Mouse (Mus musculus) MEL (cell line): ENCODE data around the gene Fut2. TPM values are rescaled to one million over a fixed set of nuclear protein-coding genes. Genes with fewer than 3 reads are reported as not detected.

Source experiments
- DNase-seq: peaks from one replicate; pipeline ENCODE4 v3.0.0; 2011; ENCODE audit warnings: low read depth, low spot score
- H3K27ac ChIP-seq: 2 replicates; pipeline ENCODE4 v1.5.1; 2012; ENCODE audit warnings: low read depth, mild to moderate bottlenecking, control low read depth, low read length, moderate library complexity; ENCODE audit not compliant: control insufficient read depth
- H3K27me3 ChIP-seq, 2 experiments: fragments of 150-350 bp in 1 of 2; sonication (generic) in 1 of 2; 2 replicates each; pipeline ENCODE4 v1.6.1; 2012; ENCODE audit warnings: low read length in 2 of 2, mild to moderate bottlenecking in 2 of 2, improper control_type of control experiment in 1 of 2, moderate library complexity in 1 of 2; ENCODE audit not compliant: insufficient read depth in 2 of 2, control insufficient read depth in 1 of 2
- H3K36me3 ChIP-seq, 2 experiments: 2 replicates each; pipeline ENCODE4 v1.6.1; 2012 to 2014; ENCODE audit warnings: low read length in 2 of 2, improper control_type of control experiment in 1 of 2, inconsistent platforms in 1 of 2, mild to moderate bottlenecking in 1 of 2; ENCODE audit not compliant: insufficient read depth in 2 of 2, control insufficient read depth in 1 of 2
- H3K4me1 ChIP-seq, 2 experiments: fragments of 150-350 bp in 1 of 2; sonication (generic) in 1 of 2; 2 replicates each; pipeline ENCODE4 v1.6.1; 2012; ENCODE audit warnings: low read length in 2 of 2, improper control_type of control experiment in 1 of 2, mild to moderate bottlenecking in 1 of 2; ENCODE audit not compliant: insufficient read depth in 2 of 2, control insufficient read depth in 1 of 2
- H3K4me3 ChIP-seq, 2 experiments: fragments of 150-350 bp in 1 of 2; sonication (generic) in 1 of 2; 2 replicates each; pipeline ENCODE4 v1.5.1; 2012; ENCODE audit warnings: low read depth in 2 of 2, low read length in 2 of 2, mild to moderate bottlenecking in 2 of 2, moderate library complexity in 2 of 2, control low read depth in 1 of 2, improper control_type of control experiment in 1 of 2; ENCODE audit not compliant: control insufficient read depth in 1 of 2, insufficient read depth in 1 of 2
- H3K79me2 ChIP-seq: 2 replicates; pipeline ENCODE4 v1.6.1; 2012; ENCODE audit warnings: mild to moderate bottlenecking, low read length, moderate library complexity; ENCODE audit not compliant: control insufficient read depth, poor library complexity, insufficient read depth
- H3K9ac ChIP-seq: 2 replicates; pipeline ENCODE4 v1.6.1; 2012; ENCODE audit warnings: low read depth, mild to moderate bottlenecking, control low read depth, low read length, moderate library complexity; ENCODE audit not compliant: control insufficient read depth, poor library complexity, severe bottlenecking
- H3K9me3 ChIP-seq: fragments of 150-350 bp; sonication (generic); replicated peaks from 2 replicates; pipeline ENCODE4 v1.6.1; 2012; ENCODE audit warnings: mild to moderate bottlenecking, low read length, improper control_type of control experiment, moderate library complexity; ENCODE audit not compliant: insufficient read depth
- BHLHE40 ChIP-seq: IDR thresholded peaks from 2 replicates; pipeline ENCODE4 v1.6.1; 2012; ENCODE audit warnings: low read depth, mild to moderate bottlenecking, inconsistent platforms, low read length, improper control_type of control experiment, borderline replicate concordance
- E2F4 ChIP-seq: IDR thresholded peaks from 2 replicates; pipeline ENCODE4 v1.6.1; 2011; ENCODE audit warnings: low read depth, low read length, improper control_type of control experiment, borderline replicate concordance
- GABPA ChIP-seq: IDR thresholded peaks from 2 replicates; pipeline ENCODE4 v1.6.1; 2012; ENCODE audit warnings: low read depth, mild to moderate bottlenecking, inconsistent platforms, low read length, improper control_type of control experiment, moderate library complexity
- GATA1 ChIP-seq: IDR thresholded peaks from 2 replicates; pipeline ENCODE4 v1.6.1; 2011; ENCODE audit warnings: low read depth, low read length, improper control_type of control experiment
- HCFC1 ChIP-seq: IDR thresholded peaks from 2 replicates; pipeline ENCODE4 v1.6.1; 2012; ENCODE audit warnings: low read depth, mild to moderate bottlenecking, inconsistent platforms, low read length, improper control_type of control experiment, moderate library complexity
- JUND ChIP-seq: IDR thresholded peaks from 2 replicates; pipeline ENCODE4 v1.6.1; 2011; ENCODE audit warnings: low read depth, mild to moderate bottlenecking, improper control_type of control experiment, low read length
- MAFK ChIP-seq: IDR thresholded peaks from 2 replicates; pipeline ENCODE4 v1.6.1; 2011; ENCODE audit warnings: low read depth, mild to moderate bottlenecking, low read length, improper control_type of control experiment, borderline replicate concordance
- MAX ChIP-seq: IDR thresholded peaks from 2 replicates; pipeline ENCODE4 v1.6.1; 2011; ENCODE audit warnings: low read length, improper control_type of control experiment
- MAZ ChIP-seq: IDR thresholded peaks from 2 replicates; pipeline ENCODE4 v1.6.1; 2012; ENCODE audit warnings: low read depth, mild to moderate bottlenecking, inconsistent platforms, low read length, improper control_type of control experiment
- MEF2A ChIP-seq: IDR thresholded peaks from 2 replicates; pipeline ENCODE4 v1.6.1; 2014; ENCODE audit warnings: low read depth, mild to moderate bottlenecking, inconsistent platforms, low read length, improper control_type of control experiment; ENCODE audit not compliant: poor library complexity, insufficient replicate concordance, severe bottlenecking; ENCODE audit errors: extremely low read depth
- MXI1 ChIP-seq: IDR thresholded peaks from 2 replicates; pipeline ENCODE4 v1.6.1; 2011; ENCODE audit warnings: mild to moderate bottlenecking, low read depth, low read length, improper control_type of control experiment
- MYB ChIP-seq: IDR thresholded peaks from 2 replicates; pipeline ENCODE4 v1.6.1; 2011; ENCODE audit warnings: mild to moderate bottlenecking, low read depth, low read length, improper control_type of control experiment
- MYC ChIP-seq: IDR thresholded peaks from 2 replicates; pipeline ENCODE4 v1.6.1; 2011; ENCODE audit warnings: low read depth, mild to moderate bottlenecking, low read length, improper control_type of control experiment, moderate library complexity
- POLR2AphosphoS5 ChIP-seq: IDR thresholded peaks from 2 replicates; pipeline ENCODE4 v1.6.1; 2012; ENCODE audit warnings: low read depth, borderline replicate concordance, mild to moderate bottlenecking, inconsistent platforms, low read length, moderate library complexity, mixed read lengths
- RCOR1 ChIP-seq: IDR thresholded peaks from 2 replicates; pipeline ENCODE4 v1.6.1; 2012; ENCODE audit warnings: low read depth, mild to moderate bottlenecking, inconsistent platforms, low read length, improper control_type of control experiment
- SIN3A ChIP-seq: IDR thresholded peaks from 2 replicates; pipeline ENCODE4 v1.6.1; 2012; ENCODE audit warnings: low read length, improper control_type of control experiment, inconsistent platforms
- SMC3 ChIP-seq: IDR thresholded peaks from 2 replicates; pipeline ENCODE4 v1.6.1; 2011; ENCODE audit warnings: low read depth, low read length, improper control_type of control experiment
- TBP ChIP-seq: IDR thresholded peaks from 2 replicates; pipeline ENCODE4 v1.8.0; 2011; ENCODE audit warnings: low read depth, low read length, improper control_type of control experiment
- TCF12 ChIP-seq: IDR thresholded peaks from 2 replicates; pipeline ENCODE4 v1.6.1; 2014; ENCODE audit warnings: low read depth, mild to moderate bottlenecking, inconsistent platforms, low read length, improper control_type of control experiment, moderate library complexity
- UBTF ChIP-seq: IDR thresholded peaks from 2 replicates; pipeline ENCODE4 v1.6.1; 2012; ENCODE audit warnings: low read depth, mild to moderate bottlenecking, inconsistent platforms, low read length, improper control_type of control experiment, moderate library complexity, borderline replicate concordance; ENCODE audit not compliant: insufficient read depth
- USF1 ChIP-seq: IDR thresholded peaks from 2 replicates; pipeline ENCODE4 v1.6.1; 2014; ENCODE audit warnings: low read depth, mild to moderate bottlenecking, inconsistent platforms, low read length, improper control_type of control experiment, moderate library complexity
- ZC3H11A ChIP-seq: IDR thresholded peaks from 2 replicates; pipeline ENCODE4 v1.6.1; 2012; ENCODE audit warnings: low read depth, mild to moderate bottlenecking, inconsistent platforms, low read length, improper control_type of control experiment
- ZKSCAN1 ChIP-seq: IDR thresholded peaks from 2 replicates; pipeline ENCODE4 v1.6.1; 2012; ENCODE audit warnings: low read depth, mild to moderate bottlenecking, inconsistent platforms, low read length, improper control_type of control experiment, moderate library complexity
- ZNF384 ChIP-seq: IDR thresholded peaks from 2 replicates; pipeline ENCODE4 v1.6.1; 2012; ENCODE audit warnings: low read depth, mild to moderate bottlenecking, inconsistent platforms, low read length, improper control_type of control experiment
- polyA plus RNA-seq, 2 experiments: library from polyadenylated mRNA; stranded (reverse) in 1 of 2; unstranded in 1 of 2; fragments of >175 nt in 1 of 2; fragments of >200 nt in 1 of 2; gene quantifications; 2 replicates each; pipeline versions ENCODE4 v1.2.1 to v1.2.4; 2012; ENCODE audit warnings: low replicate concordance in 2 of 2, low read depth in 1 of 2; ENCODE audit not compliant: insufficient read length in 2 of 2, insufficient read depth in 1 of 2, missing spikeins in 1 of 2
- total RNA-seq: library from RNA; depleted of rRNA; stranded (reverse); fragments of 300-350 nt; gene quantifications from 2 replicates; pipeline ENCODE4 v1.2.3, GENCODE M21; 2012

Gene Fut2
- total and polyA plus RNA-seq, 3 experiments = not detected

DNA sequence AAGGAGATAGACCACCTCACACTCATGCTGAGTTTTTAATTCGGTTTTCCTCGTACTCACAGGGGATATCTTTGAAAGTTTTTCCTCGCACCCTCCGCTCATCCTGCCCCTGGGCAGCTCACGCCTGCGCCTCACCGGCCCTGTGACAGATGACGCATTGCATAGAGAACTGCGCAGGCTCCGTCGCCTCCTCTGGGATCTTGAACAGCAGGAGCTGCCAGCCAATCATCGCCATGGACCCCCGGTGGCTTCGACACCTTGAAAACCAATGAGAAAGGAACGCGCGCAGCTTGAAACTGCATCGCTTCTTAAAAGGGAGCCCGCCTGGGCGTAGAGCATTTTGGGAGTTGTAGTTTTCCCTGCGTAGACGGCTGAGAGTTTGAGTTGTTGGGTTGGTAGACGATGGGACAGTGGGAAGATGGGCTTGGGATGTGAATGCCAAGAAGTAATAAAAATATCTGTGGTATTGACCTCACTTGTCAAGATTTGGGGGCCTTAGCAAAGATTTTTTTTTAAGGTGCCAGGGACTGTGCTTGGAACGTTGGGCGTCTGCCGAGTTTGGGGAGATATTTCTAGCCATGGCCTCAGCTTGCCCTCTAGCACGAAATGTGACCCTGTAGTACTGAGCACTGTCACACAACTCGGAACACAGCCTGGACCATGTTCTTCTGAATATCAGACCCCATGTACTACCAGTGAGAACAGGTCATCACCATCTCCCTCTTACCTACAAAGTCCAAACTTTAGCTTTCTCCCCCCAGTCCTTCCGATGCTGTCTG lies 27.4 kb downstream of the Fut2 start:
- Histone ChIP-seq H3K79me2 (no peaks in the 10 kb centered on the region), H3K27me3 (no peaks in the 10 kb centered on the region)
- no peak for TF ChIP-seq MYC
- no peak for TF ChIP-seq HCFC1
- no peak for TF ChIP-seq GATA1
- no peak for TF ChIP-seq ZNF384
- TF ChIP-seq SMC3 = no peak
- no peak for TF ChIP-seq MYB
- no peak for TF ChIP-seq SIN3A
- no peak for TF ChIP-seq ZKSCAN1
- no peak for TF ChIP-seq MAFK
- TF ChIP-seq RCOR1 = no peak
- no peak for TF ChIP-seq POLR2AphosphoS5
- no peak for TF ChIP-seq JUND
- no peak for TF ChIP-seq BHLHE40
- no peak for TF ChIP-seq TBP
- TF ChIP-seq E2F4 = no peak
- no peak for TF ChIP-seq MXI1
- TF ChIP-seq, all 39 proteins: peak for 0
- H3K27ac ChIP-seq = no peak overlapping the region
- no peak overlapping the region for H3K4me3 ChIP-seq
- no peaks in the 10 kb centered on the region for H3K9me3 ChIP-seq
- DNase-seq = no peak
- H3K4me1 ChIP-seq = peaks cover 0 to 10% of the 10 kb centered on the region in 2 experiments; a peak in 2 of 4 replicates
- peaks cover 0 to 4% of the 10 kb centered on the region in 2 experiments; a peak in 1 of 4 replicates for H3K36me3 ChIP-seq
- no peak overlapping the region for H3K9ac ChIP-seq

DNA sequence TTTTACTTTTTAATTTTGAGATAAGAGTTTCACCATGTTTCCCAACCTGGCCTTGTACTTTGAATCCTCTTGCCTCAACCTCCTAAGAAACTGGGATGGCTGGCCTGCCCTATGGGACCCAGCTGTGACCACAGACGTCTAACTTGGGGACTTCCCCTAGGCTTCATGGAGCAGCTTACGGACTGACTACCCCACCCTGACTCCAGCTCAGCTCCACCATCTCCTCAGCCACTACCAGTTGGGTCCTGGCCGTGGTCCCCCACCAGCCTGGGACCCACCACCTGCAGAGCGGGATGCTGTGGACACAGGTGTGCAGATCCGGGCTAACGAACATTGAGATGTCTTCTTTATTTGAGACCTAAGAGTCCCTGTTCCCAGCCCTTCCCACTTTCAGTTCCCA lies 28.5 kb downstream of the Fut2 start:
- TF ChIP-seq MAX (no peak), TBP (no peak), ZNF384 (no peak), UBTF (no peak), MAZ (no peak), SMC3 (no peak), ZC3H11A (no peak), GABPA (no peak), E2F4 (no peak), ZKSCAN1 (no peak), USF1 (no peak), TCF12 (no peak), MAFK (no peak), MEF2A (no peak)
- H3K9ac ChIP-seq = no peak overlapping the region
- no peaks in the 10 kb centered on the region for H3K79me2 ChIP-seq
- peaks cover 0 to 10% of the 10 kb centered on the region in 2 experiments; a peak in 2 of 4 replicates for H3K4me1 ChIP-seq
- DNase-seq = no peak
- H3K36me3 ChIP-seq = peaks cover 0 to 4% of the 10 kb centered on the region in 2 experiments; a peak in 1 of 4 replicates
- no peaks in the 10 kb centered on the region for H3K9me3 ChIP-seq
- no peak overlapping the region for H3K4me3 ChIP-seq
- no peaks in the 10 kb centered on the region for H3K27me3 ChIP-seq
- no peak overlapping the region for H3K27ac ChIP-seq
